Mouse (Mus musculus) liver, embryonic 18 days (tissue): ENCODE data around the gene Ankmy2. TPM values are rescaled to one million over a fixed set of nuclear protein-coding genes. Genes with fewer than 3 reads are reported as not detected.

Experiments
- polyA plus RNA-seq: library from polyadenylated mRNA; depleted of rRNA; stranded (reverse); fragments of >200 nt; gene quantifications from 2 replicates; pipeline ENCODE4 v1.2.3, GENCODE M21; 2012; rRNA removed

Gene Ankmy2
- 3.6 and 4.0 TPM in 2 replicates for polyA plus RNA-seq

DNA sequence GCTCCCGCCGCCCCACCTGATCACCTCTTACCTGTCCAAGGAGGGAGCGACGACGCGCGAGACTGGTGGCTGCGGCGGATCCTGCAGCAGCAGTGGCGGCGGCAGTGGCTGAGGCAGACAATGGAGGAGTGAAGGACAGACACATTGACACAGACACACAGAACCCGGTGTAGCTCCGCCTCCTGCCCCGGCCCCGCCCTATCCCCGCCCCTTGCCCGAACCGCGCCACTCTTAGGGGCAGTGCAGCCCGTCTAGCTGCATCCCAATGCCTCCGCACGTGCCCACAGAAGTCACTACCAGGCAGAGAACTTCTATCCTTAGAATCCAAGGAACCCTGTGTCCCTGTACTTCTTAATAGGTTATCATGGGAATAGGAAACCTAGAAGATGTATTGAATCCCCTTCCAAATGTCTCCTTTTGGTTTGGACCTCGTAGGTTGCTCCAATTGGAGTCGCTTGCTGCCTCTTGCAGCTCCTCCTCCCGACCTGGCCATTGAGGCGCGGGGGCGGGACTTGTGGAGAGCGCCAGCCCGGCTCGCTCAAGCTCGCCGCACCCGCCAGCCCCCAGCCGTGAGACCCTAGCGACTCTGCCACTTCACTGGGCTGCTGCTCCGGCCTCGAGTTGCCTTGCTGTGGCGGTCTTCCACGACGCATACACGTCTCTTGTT, at the start of gene Ankmy2:
TSS of gene Ankmy2 (plus strand) at position 478 of the 667 bp plus-strand sequence.

DNA sequence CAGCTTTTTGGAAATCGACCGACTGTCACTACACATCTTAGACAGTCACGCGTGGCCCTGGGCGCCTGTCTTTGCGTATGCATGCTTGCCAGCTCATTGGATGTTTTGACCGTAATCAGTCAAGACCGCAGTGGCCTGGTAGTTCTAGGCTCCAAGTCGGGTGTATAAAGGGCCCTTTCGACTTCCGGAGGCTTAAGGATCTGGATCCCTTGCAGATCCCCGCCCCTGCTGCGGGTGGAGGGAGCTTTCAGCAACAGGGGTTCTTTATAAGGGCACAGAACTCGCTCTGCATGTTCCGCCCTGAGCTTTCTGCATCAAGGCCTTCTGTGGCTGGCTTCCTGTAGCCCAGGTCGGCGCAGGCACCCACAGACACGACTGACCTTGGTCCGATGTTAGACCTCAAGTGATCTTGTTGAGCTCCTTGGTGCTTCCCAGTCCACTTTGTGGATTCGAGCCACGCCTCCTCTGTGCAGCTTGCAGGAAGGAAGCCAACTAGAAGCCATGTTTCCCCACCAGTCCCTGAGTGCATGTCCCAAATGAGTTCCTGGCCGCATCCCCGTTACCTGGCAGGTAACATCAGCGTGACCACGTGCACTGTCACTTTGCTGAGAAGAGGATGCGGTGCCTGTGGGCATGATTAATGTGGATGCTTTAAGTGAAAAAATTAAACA, 859 bp downstream of the Ankmy2 start, which contains the start of gene Bzw2:
TSS of gene Bzw2 (minus strand) at position 443 of the 671 bp plus-strand sequence.

Other genes with a start within 250 kb of the Ankmy2 start
- not detected in 2 replicates for gene Agr3, start 231.5 kb upstream of the Ankmy2 start, polyA plus RNA-seq
- gene Agr2, start 164.2 kb upstream of the Ankmy2 start, polyA plus RNA-seq, result 0.05 and 0.17 TPM in 2 replicates
- 8.3 and 11.5 TPM in 2 replicates for gene Tspan13, start 114.6 kb upstream of the Ankmy2 start, polyA plus RNA-seq
- 18.4 and 19.6 TPM in 2 replicates for gene Bzw2, start 966 bp downstream of the Ankmy2 start, polyA plus RNA-seq
- gene Lrrc72, start 96.3 kb downstream of the Ankmy2 start, polyA plus RNA-seq, result not detected in 2 replicates
- gene Sostdc1, start 157.0 kb downstream of the Ankmy2 start, polyA plus RNA-seq, result 0.05 TPM in 2 replicates
- gene Ispd, start 224.3 kb downstream of the Ankmy2 start, polyA plus RNA-seq, result 0.71 and 0.96 TPM in 2 replicates
- gene D630036H23Rik, start 225.1 kb downstream of the Ankmy2 start, polyA plus RNA-seq, result 0.28 and 0.37 TPM in 2 replicates